Mouse (Mus musculus) megakaryocyte, embryonic 14.5 days (primary cell): ENCODE results near the gene Schip1.

Source experiments
- FLI1 ChIP-seq: IDR thresholded peaks from 2 replicates; pipeline ENCODE4 v1.6.1; 2012; ENCODE audit warnings: low read length, inconsistent platforms, mixed read lengths
- GATA1 ChIP-seq: IDR thresholded peaks from 3 replicates; pipeline ENCODE4 v1.6.1; 2012; ENCODE audit warnings: mixed read lengths, low read length, inconsistent platforms, borderline replicate concordance

DNA sequence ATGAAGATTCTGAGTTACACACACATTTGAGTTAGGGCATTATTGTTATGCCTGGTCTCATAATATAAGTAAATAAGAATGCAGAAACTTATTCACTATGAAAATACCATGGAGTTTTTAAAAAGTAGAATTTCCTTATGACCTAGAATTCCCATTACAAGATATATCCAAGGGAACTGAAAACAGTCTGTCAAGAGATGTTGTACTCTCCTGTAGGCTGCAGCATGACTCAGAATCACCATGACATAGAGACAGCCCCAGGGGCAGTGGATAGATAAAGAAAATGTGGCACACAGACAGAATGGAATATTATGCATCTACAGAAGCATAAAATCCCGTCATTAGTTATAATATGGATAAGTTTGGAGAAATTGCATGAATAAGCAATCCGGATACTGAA, 21.7 kb upstream of the Schip1 start:
- TF ChIP-seq GATA1 (no peak), FLI1 (no peak)
